Mouse (Mus musculus): ENCODE results near the gene Ptrh1. TPM values are rescaled to one million over a fixed set of nuclear protein-coding genes. Genes with fewer than 3 reads are reported as not detected.
A peak's percentile ranks its signal among the peaks of the same experiment; 100 is the strongest.

Ptrh1 gene
- polyA plus RNA-seq, 1 experiment from 2014 or later: 5.1 TPM

DNA sequence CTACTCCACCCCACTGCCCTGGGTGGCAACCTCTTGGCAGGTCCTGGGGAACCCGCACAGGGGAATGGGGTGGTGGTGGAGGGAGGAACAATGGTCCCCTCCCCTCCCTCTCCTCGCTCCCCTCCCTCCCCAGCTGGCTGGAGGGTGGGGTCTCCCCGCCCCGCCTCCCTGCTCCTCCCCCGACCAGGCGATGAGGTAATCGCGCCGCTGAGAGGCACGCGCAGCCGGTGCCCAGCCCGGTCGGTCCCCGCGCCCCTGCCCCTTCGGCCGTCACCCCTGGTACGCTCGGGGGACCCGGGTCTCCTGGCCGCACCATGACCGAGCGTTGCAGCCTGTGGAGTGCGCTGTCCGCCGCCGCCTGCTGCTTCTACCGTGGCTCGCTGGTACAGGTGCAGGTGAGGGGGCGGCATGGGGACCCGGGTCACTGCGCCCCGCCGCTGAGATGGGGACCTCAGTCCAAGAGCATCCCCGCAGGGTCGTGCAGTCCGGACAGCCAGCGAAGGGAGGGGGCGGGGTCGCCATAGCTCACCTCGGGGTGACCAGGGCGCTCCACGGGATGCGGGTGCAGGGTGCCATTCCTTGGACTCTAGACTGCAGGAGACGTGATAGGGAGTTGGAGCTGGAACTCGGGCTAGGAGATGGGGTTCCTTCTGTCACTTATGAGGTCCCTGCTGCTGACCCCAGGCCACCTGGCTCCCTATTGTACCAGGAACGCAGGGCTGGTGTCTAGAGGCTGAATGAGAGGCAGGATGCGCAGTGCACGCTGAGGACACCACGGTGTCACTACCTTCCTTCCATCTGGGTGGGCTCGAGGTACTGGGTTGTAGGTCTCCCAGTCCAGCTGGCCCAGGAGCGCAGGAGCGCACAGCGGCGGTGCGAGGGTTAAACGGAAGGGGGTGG lies 34.1 kb upstream of the Ptrh1 start:
- Histone ChIP-seq H3K27ac (peak overlapping the region; percentile 82), H3K4me3 (peak overlapping the region; percentile 64), H3K27me3 (ENCODE audit: insufficient read depth, poor library complexity, severe bottlenecking) (peaks cover 70% of the 10 kb centered on the region), H3K36me3 (peaks cover 29% of the 10 kb centered on the region), H3K4me1 (peaks cover 33% of the 10 kb centered on the region), H3K9me3 (no peaks in the 10 kb centered on the region)
- WGBS: 5% methylated on average over 47 of the region's 58 CpGs
- DNase-seq (ENCODE audit: low spot score): no peak

GRCm38 (mm10) chr2:32742173-32742531 lies 33.4 kb upstream of the Ptrh1 start:
- peaks cover 70% of the 10 kb centered on the region for H3K27me3 ChIP-seq (ENCODE audit: insufficient read depth, poor library complexity, severe bottlenecking)
- WGBS: 8% methylated on average over 18 of the region's 18 CpGs
- no peaks in the 10 kb centered on the region for H3K9me3 ChIP-seq
- DNase-seq (ENCODE audit: low spot score): no peak
- H3K4me3 ChIP-seq: peak overlapping the region; percentile 64
- H3K4me1 ChIP-seq: peaks cover 27% of the 10 kb centered on the region
- peak overlapping the region; percentile 82; the same call in 1 of the 2 replicates for H3K27ac ChIP-seq
- H3K36me3 ChIP-seq: peaks cover 34% of the 10 kb centered on the region

DNA sequence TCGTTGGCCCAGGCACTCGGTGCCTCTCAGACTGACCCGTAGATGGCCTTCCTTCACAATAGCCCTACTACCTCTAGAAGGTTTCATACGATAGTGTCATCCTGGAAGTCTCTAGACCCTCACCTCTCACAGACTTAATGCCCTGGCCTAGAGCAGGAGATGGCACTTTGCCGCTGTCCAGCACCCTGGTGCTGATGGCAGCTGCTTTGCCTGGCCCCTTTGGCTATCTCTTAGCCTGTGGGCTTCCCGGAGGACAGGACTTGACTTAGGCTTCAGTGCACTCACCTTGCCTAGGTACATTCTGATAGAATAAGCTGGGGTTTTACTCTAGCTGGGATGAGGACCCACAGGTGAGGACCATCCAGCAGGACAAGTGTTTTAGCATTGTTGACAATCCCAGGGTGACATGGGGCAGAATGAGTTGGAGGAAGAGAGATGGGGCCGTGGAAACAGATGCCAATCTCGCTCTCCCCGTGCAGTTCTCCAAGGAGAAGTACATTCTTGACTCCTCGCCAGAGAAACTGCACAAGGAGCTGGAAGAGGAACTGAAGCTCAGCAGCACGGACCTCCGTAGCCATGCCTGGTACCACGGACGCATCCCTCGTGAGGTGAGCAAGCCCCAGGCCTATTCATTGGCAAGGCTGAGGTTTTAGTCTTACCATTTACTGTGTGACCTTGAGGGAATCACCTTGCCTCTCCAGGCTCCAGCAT lies 31.2 kb upstream of the Ptrh1 start:
- DNase-seq (ENCODE audit: low spot score): no peak
- H3K4me1 ChIP-seq: peaks cover 24% of the 10 kb centered on the region
- no peak overlapping the region for H3K4me3 ChIP-seq
- H3K36me3 ChIP-seq: peaks cover 40% of the 10 kb centered on the region
- H3K27ac ChIP-seq: no peak overlapping the region
- peaks cover 67% of the 10 kb centered on the region for H3K27me3 ChIP-seq (ENCODE audit: insufficient read depth, poor library complexity, severe bottlenecking)
- no peaks in the 10 kb centered on the region for H3K9me3 ChIP-seq
- 72% methylated on average over 15 of the region's 15 CpGs for WGBS

GRCm38 (mm10) chr2:32749082-32749481 lies 26.5 kb upstream of the Ptrh1 start:
- DNase-seq (ENCODE audit: low spot score): no peak
- H3K4me1 ChIP-seq: peaks cover 21% of the 10 kb centered on the region
- H3K27ac ChIP-seq: no peak overlapping the region
- peaks cover 29% of the 10 kb centered on the region for H3K27me3 ChIP-seq (ENCODE audit: insufficient read depth, poor library complexity, severe bottlenecking)
- no peak overlapping the region for H3K4me3 ChIP-seq
- WGBS: 84% methylated on average over 16 of the region's 16 CpGs
- peaks cover 65% of the 10 kb centered on the region for H3K36me3 ChIP-seq
- H3K9me3 ChIP-seq: no peaks in the 10 kb centered on the region

DNA sequence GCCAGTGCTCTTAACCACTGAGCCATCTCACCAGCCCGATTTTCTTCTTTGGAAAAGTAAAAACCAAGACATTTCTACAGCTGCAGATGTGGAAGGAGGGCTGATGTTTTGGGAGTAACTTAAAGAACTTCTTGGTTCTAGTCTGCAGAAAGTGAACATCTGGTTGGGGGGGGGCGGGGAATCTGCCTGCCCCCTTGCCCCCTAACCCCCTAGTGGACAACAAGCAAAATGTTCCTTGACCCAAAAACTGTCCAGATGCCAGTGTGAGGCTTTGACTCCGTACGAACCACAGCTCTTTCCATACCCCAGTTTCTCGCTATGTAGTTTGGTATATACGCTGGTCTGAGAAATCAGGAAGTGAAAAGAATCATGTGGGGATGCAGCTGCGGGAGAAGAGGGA lies 25.4 kb upstream of the Ptrh1 start:
- 68% methylated on average over 7 of the region's 7 CpGs for WGBS
- Histone ChIP-seq H3K36me3 (peaks cover 69% of the 10 kb centered on the region), H3K4me3 (no peak overlapping the region)

DNA sequence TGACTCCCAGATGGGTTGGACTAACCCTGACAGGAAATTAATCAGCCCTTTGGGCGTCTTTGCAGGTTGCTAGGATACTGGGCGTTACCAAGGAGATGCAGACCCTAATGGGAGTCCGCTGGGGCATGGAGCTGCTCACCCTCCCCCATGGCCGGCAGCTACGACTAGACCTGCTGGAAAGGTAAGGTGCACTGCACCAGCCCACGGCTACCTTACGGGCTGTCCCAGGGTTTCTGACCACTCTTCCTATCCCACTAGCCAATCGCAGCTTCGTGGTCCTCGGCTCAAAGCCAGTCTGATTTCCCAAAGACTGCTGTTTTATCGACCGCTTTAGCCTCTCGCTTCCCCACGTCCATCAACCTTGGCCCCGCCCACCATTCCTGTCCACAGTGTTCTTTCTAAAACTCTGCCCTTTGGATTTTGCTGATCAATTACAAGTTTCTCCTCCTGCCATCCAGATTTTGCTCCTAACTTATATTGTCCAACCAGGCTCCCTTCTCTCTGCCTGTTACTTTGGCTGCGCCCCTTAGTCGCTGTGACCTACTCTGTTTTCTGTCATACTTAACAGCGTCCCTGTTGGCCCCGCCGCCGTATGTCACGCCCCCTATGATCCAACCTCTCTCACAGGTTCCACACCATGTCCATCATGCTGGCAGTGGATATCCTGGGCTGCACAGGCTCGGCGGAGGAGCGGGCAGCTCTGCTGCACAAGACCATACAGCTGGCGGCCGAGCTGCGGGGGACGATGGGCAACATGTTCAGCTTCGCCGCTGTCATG lies 24.5 kb upstream of the Ptrh1 start:
- 9% methylated on average over 31 of the region's 31 CpGs for WGBS

More for the DNA sequence above, 25.4 kb upstream of the Ptrh1 start:
- DNase-seq (ENCODE audit: low spot score): no peak
- H3K27me3 ChIP-seq (ENCODE audit: insufficient read depth, poor library complexity, severe bottlenecking): peaks cover 33% of the 10 kb centered on the region
- peaks cover 21% of the 10 kb centered on the region for H3K4me1 ChIP-seq
- no peak overlapping the region for H3K27ac ChIP-seq
- H3K9me3 ChIP-seq: no peaks in the 10 kb centered on the region

GRCm38 (mm10) chr2:32751665-32752033 lies 23.9 kb upstream of the Ptrh1 start:
- Histone ChIP-seq H3K4me3 (peak overlapping the region; percentile 60), H3K36me3 (peaks cover 54% of the 10 kb centered on the region), H3K27me3 (ENCODE audit: insufficient read depth, poor library complexity, severe bottlenecking) (peaks cover 19% of the 10 kb centered on the region), H3K4me1 (peaks cover 21% of the 10 kb centered on the region), H3K9me3 (no peaks in the 10 kb centered on the region), H3K27ac (peak overlapping the region; percentile 60)
- no peak for DNase-seq (ENCODE audit: low spot score)
- WGBS: 35% methylated on average over 9 of the region's 10 CpGs

More for the DNA sequence above, 24.5 kb upstream of the Ptrh1 start:
- Histone ChIP-seq H3K9me3 (no peaks in the 10 kb centered on the region), H3K27ac (peak overlapping the region; percentile 60), H3K4me3 (peak overlapping the region; percentile 60), H3K27me3 (ENCODE audit: insufficient read depth, poor library complexity, severe bottlenecking) (peaks cover 24% of the 10 kb centered on the region), H3K36me3 (peaks cover 60% of the 10 kb centered on the region), H3K4me1 (peaks cover 21% of the 10 kb centered on the region)
- DNase-seq (ENCODE audit: low spot score): peak; percentile 92

- Histone ChIP-seq H3K27me3 (ENCODE audit: insufficient read depth, poor library complexity, severe bottlenecking) (peaks cover 19% of the 10 kb centered on the region), H3K36me3 (peaks cover 49% of the 10 kb centered on the region), H3K9me3 (no peaks in the 10 kb centered on the region), H3K4me1 (peaks cover 21% of the 10 kb centered on the region), H3K4me3 (peak overlapping the region; percentile 60), H3K27ac (no peak overlapping the region; the same call in 1 of the 2 replicates)
- no peak for DNase-seq (ENCODE audit: low spot score)
- WGBS: 65% methylated on average over 10 of the region's 10 CpGs
These were observed 23.4 kb upstream of the Ptrh1 start for GRCm38 (mm10) chr2:32752181-32752580.

DNA sequence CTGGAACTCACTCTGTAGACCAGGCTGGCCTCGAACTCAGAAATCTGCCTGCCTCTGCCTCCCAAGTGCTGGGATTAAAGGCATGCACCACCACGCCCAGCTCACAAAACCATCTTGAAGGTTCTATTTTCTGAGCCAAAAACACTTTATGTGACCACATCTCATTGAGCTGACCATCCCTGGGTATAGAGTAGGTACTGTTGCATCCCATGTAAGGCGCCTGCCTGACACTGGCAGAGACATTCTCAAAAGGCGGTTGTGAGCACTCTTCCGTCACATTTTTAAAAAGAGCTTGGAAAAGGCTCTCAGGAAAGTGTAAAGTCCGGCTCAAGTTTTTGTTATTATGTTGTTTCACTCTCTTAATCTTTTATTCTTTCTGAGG lies 18.9 kb upstream of the Ptrh1 start:
- peak overlapping the region; percentile 91; the same call in 1 of the 2 replicates for H3K27ac ChIP-seq
- H3K27me3 ChIP-seq (ENCODE audit: insufficient read depth, poor library complexity, severe bottlenecking): peaks cover 19% of the 10 kb centered on the region
- WGBS: 34% methylated on average over 6 of the region's 6 CpGs
- DNase-seq (ENCODE audit: low spot score): no peak
- H3K4me1 ChIP-seq: peaks cover 16% of the 10 kb centered on the region
- peak overlapping the region; percentile 71 for H3K4me3 ChIP-seq
- no peaks in the 10 kb centered on the region for H3K9me3 ChIP-seq
- H3K36me3 ChIP-seq: peaks cover 54% of the 10 kb centered on the region

DNA sequence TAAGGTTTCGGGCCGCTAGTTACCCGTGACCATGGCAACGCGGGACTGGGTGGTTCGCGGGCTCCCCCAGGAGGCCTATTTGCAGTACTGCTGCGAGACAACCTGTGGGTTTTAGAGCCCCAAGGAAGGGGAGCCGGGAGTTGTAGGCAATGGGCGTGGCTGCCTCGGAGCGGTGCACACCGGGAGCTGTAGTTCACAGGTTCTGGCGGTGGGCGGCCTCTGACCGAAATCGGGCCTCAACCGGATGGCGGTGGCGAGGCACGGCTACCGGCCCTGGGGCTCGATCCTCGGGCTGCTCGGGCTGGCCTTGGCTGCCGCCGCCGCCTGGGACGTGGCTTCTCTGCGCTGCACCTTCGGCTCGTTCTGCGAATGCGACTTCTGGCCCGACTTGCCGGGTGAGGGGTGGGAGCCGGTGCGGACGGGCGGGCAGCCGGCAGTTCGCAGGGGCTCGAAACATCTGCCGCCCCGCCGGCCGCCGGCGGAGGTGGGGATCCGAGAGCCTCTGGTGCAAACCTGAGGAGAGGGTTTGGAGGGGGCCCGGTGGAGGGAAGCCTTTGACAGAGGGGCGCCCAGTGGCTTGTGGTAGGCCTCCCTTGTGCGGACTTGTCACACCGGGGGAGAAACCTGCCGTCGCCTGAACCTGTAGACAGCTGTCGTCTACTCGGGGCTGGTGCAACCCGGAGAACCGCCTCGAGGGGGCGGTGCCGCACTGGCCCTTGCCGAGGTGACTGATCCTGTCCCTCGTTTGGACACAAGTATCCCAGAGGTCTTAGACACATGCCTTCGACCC lies 18.3 kb upstream of the Ptrh1 start, which contains the start of gene Tor2a:
Tor2a (plus strand) TSS at position 179 of the 790 bp plus-strand sequence.
- DNase-seq (ENCODE audit: low spot score): peak; percentile 99
- WGBS: under 1% methylated on average over 66 of the region's 66 CpGs
- Histone ChIP-seq H3K4me1 (peaks cover 11% of the 10 kb centered on the region), H3K9me3 (no peaks in the 10 kb centered on the region), H3K36me3 (peaks cover 55% of the 10 kb centered on the region), H3K4me3 (peak within 1 kb of the TSS; percentile 71), H3K27ac (peak within 1 kb of the TSS; percentile 91), H3K27me3 (ENCODE audit: insufficient read depth, poor library complexity, severe bottlenecking) (peaks cover 19% of the 10 kb centered on the region)

DNA sequence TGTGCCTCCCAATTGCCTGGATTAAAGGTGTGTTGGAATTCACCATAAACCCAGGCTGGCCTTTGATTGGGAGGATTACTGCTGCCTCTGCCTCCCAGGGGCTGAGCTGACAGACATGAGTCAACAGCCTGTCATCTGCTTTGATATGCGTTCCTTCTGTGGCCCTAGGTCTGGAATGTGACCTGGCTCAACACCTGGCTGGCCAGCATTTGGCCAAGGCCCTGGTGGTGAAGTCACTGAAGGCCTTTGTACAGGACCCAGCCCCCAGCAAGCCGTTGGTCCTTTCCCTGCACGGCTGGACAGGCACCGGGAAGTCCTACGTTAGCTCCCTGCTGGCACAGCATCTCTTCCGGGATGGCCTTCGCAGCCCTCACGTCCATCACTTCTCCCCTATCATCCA lies 17.1 kb upstream of the Ptrh1 start:
- H3K4me3 ChIP-seq: no peak overlapping the region
- no peak for DNase-seq (ENCODE audit: low spot score)
- H3K27me3 ChIP-seq (ENCODE audit: insufficient read depth, poor library complexity, severe bottlenecking): peaks cover 11% of the 10 kb centered on the region; the same call in 1 of the 2 replicates
- peaks cover 55% of the 10 kb centered on the region for H3K36me3 ChIP-seq
- peaks cover 18% of the 10 kb centered on the region for H3K4me1 ChIP-seq
- H3K9me3 ChIP-seq: no peaks in the 10 kb centered on the region
- H3K27ac ChIP-seq: no peak overlapping the region
- 56% methylated on average over 8 of the region's 8 CpGs for whole genome bisulfite sequencing

- Histone ChIP-seq H3K4me1 (peaks cover 18% of the 10 kb centered on the region), H3K9me3 (no peaks in the 10 kb centered on the region), H3K36me3 (peaks cover 53% of the 10 kb centered on the region), H3K27me3 (ENCODE audit: insufficient read depth, poor library complexity, severe bottlenecking) (peaks cover 11% of the 10 kb centered on the region; the same call in 1 of the 2 replicates), H3K27ac (no peak overlapping the region), H3K4me3 (no peak overlapping the region)
- no peak for DNase-seq (ENCODE audit: low spot score)
- WGBS: 78% methylated on average over 2 of the region's 2 CpGs
These were observed 16.6 kb upstream of the Ptrh1 start for GRCm38 (mm10) chr2:32759001-32759400.

Data from heart, embryonic 10.5 days (tissue).